Mouse (Mus musculus): Measurements from ENCODE around the gene Nme4. TPM values are rescaled to one million over a fixed set of nuclear protein-coding genes. Genes with fewer than 3 reads are reported as not detected.
"Not testable (repeated sequence)": the region's sequence is repeated elsewhere in the genome, so short reads cannot be mapped to it uniquely, and the experiment has no call there.

Nme4 gene
- total and polyA plus RNA-seq, 3 experiments, result 23.3 to 118 (median 48.5) TPM

- Histone ChIP-seq H3K9me3 (replicated peaks) (no peaks in the 10 kb centered on the region), H3K27me3 (ENCODE audit: insufficient read depth, low read length) (peaks cover 56% of the 10 kb centered on the region), H3K4me3 (ENCODE audit: low read depth, low read length) (no peak overlapping the region), H3K36me3 (replicated peaks) (peaks cover 8% of the 10 kb centered on the region), H3K4me1 (ENCODE audit: insufficient read depth, low read depth, low read length) (peaks cover 43% of the 10 kb centered on the region)
- TF ChIP-seq GATA2 (IDR thresholded peaks at IDR 0.05; ENCODE audit: borderline replicate concordance, low read depth, low read length) (no peak), GATA1 (IDR thresholded peaks at IDR 0.05; ENCODE audit: borderline replicate concordance, low read length) (no peak), POLR2AphosphoS5 (IDR thresholded peaks at IDR 0.05; ENCODE audit: insufficient replicate concordance, low read depth, low read length) (no peak), TAL1 (conservative IDR thresholded peaks at IDR 0.05; ENCODE audit: low read depth, low read length) (no peak), CTCF (IDR thresholded peaks at IDR 0.05; ENCODE audit: low read depth, low read length) (no peak)
- DNase-seq (ENCODE audit: low spot score) (no peak), ATAC-seq (ENCODE audit: extremely low read depth, insufficient number of reproducible peaks, low FRiP score, poor library complexity, severe bottlenecking) (no peak)
These were observed 19.9 kb upstream of the Nme4 start for GRCm38 (mm10) chr17:26115205-26115898.

- H3K4me3 ChIP-seq (ENCODE audit: low read depth, low read length); H3K36me3 ChIP-seq (replicated peaks); ATAC-seq (ENCODE audit: extremely low read depth, insufficient number of reproducible peaks, low FRiP score, poor library complexity, severe bottlenecking); DNase-seq (ENCODE audit: low spot score); H3K9me3 ChIP-seq (replicated peaks): not testable (repeated sequence)
- H3K4me1 ChIP-seq (ENCODE audit: insufficient read depth, low read depth, low read length), result peaks cover 35% of the 10 kb centered on the region
- H3K27me3 ChIP-seq (ENCODE audit: insufficient read depth, low read length), result peaks cover 61% of the 10 kb centered on the region
These were observed 19.1 kb upstream of the Nme4 start for GRCm38 (mm10) chr17:26114461-26114860.

GRCm38 (mm10) chr17:26114061-26114460 lies 18.7 kb upstream of the Nme4 start:
- Histone ChIP-seq H3K4me3 (ENCODE audit: low read depth, low read length) (peak overlapping the region; percentile 84), H3K9me3 (replicated peaks) (no peaks in the 10 kb centered on the region), H3K27me3 (ENCODE audit: insufficient read depth, low read length) (peaks cover 58% of the 10 kb centered on the region), H3K4me1 (ENCODE audit: insufficient read depth, low read depth, low read length) (peaks cover 32% of the 10 kb centered on the region), H3K36me3 (replicated peaks) (peaks cover 8% of the 10 kb centered on the region)
- no peak for DNase-seq (ENCODE audit: low spot score)
- TF ChIP-seq GATA2 (IDR thresholded peaks at IDR 0.05; ENCODE audit: borderline replicate concordance, low read depth, low read length) (no peak), POLR2AphosphoS5 (IDR thresholded peaks at IDR 0.05; ENCODE audit: insufficient replicate concordance, low read depth, low read length) (no peak), GATA1 (IDR thresholded peaks at IDR 0.05; ENCODE audit: borderline replicate concordance, low read length) (no peak), TAL1 (conservative IDR thresholded peaks at IDR 0.05; ENCODE audit: low read depth, low read length) (no peak), CTCF (IDR thresholded peaks at IDR 0.05; ENCODE audit: low read depth, low read length) (no peak)
- ATAC-seq (ENCODE audit: extremely low read depth, insufficient number of reproducible peaks, low FRiP score, poor library complexity, severe bottlenecking), result no peak

- TF ChIP-seq GATA1 (IDR thresholded peaks at IDR 0.05; ENCODE audit: borderline replicate concordance, low read length) (no peak), TAL1 (conservative IDR thresholded peaks at IDR 0.05; ENCODE audit: low read depth, low read length) (no peak), GATA2 (IDR thresholded peaks at IDR 0.05; ENCODE audit: borderline replicate concordance, low read depth, low read length) (no peak), POLR2AphosphoS5 (IDR thresholded peaks at IDR 0.05; ENCODE audit: insufficient replicate concordance, low read depth, low read length) (no peak), CTCF (IDR thresholded peaks at IDR 0.05; ENCODE audit: low read depth, low read length) (no peak)
- DNase-seq (ENCODE audit: low spot score) (peak; percentile 78), ATAC-seq (ENCODE audit: extremely low read depth, insufficient number of reproducible peaks, low FRiP score, poor library complexity, severe bottlenecking) (no peak)
- Histone ChIP-seq H3K4me1 (ENCODE audit: insufficient read depth, low read depth, low read length) (peaks cover 32% of the 10 kb centered on the region), H3K36me3 (replicated peaks) (peaks cover 8% of the 10 kb centered on the region), H3K4me3 (ENCODE audit: low read depth, low read length) (peak within 1 kb of the TSS; percentile 84), H3K27me3 (ENCODE audit: insufficient read depth, low read length) (peaks cover 53% of the 10 kb centered on the region), H3K9me3 (replicated peaks) (no peaks in the 10 kb centered on the region)
These were observed 18.0 kb upstream of the Nme4 start, which contains the start of gene Tmem8 for GRCm38 (mm10) chr17:26113181-26113948. TSS of gene Tmem8 (plus strand) at chr17:26113299.

GRCm38 (mm10) chr17:26112751-26113150 lies 17.3 kb upstream of the Nme4 start:
- peaks cover 53% of the 10 kb centered on the region for H3K27me3 ChIP-seq (ENCODE audit: insufficient read depth, low read length)
- H3K4me1 ChIP-seq (ENCODE audit: insufficient read depth, low read depth, low read length), result peaks cover 32% of the 10 kb centered on the region
- H3K36me3 ChIP-seq (replicated peaks), result peaks cover 7% of the 10 kb centered on the region
- ATAC-seq (ENCODE audit: extremely low read depth, insufficient number of reproducible peaks, low FRiP score, poor library complexity, severe bottlenecking), result no peak
- TF ChIP-seq TAL1 (conservative IDR thresholded peaks at IDR 0.05; ENCODE audit: low read depth, low read length) (no peak), CTCF (IDR thresholded peaks at IDR 0.05; ENCODE audit: low read depth, low read length) (no peak), POLR2AphosphoS5 (IDR thresholded peaks at IDR 0.05; ENCODE audit: insufficient replicate concordance, low read depth, low read length) (no peak), GATA2 (IDR thresholded peaks at IDR 0.05; ENCODE audit: borderline replicate concordance, low read depth, low read length) (no peak)
- peak overlapping the region; percentile 84 for H3K4me3 ChIP-seq (ENCODE audit: low read depth, low read length)
- no peaks in the 10 kb centered on the region for H3K9me3 ChIP-seq (replicated peaks)
- DNase-seq (ENCODE audit: low spot score), result no peak

- no peaks in the 10 kb centered on the region for H3K36me3 ChIP-seq (replicated peaks)
- no peak for ATAC-seq (ENCODE audit: extremely low read depth, insufficient number of reproducible peaks, low FRiP score, poor library complexity, severe bottlenecking)
- H3K4me3 ChIP-seq (ENCODE audit: low read depth, low read length), result no peak overlapping the region
- peaks cover 48% of the 10 kb centered on the region for H3K27me3 ChIP-seq (ENCODE audit: insufficient read depth, low read length)
- peaks cover 31% of the 10 kb centered on the region for H3K4me1 ChIP-seq (ENCODE audit: insufficient read depth, low read depth, low read length)
- no peak for DNase-seq (ENCODE audit: low spot score)
- no peak for TF ChIP-seq TAL1 (conservative IDR thresholded peaks at IDR 0.05; ENCODE audit: low read depth, low read length)
- TF ChIP-seq GATA1 (IDR thresholded peaks at IDR 0.05; ENCODE audit: borderline replicate concordance, low read length), result no peak
- no peak for TF ChIP-seq CTCF (IDR thresholded peaks at IDR 0.05; ENCODE audit: low read depth, low read length)
- TF ChIP-seq POLR2AphosphoS5 (IDR thresholded peaks at IDR 0.05; ENCODE audit: insufficient replicate concordance, low read depth, low read length), result no peak
- no peak for TF ChIP-seq GATA2 (IDR thresholded peaks at IDR 0.05; ENCODE audit: borderline replicate concordance, low read depth, low read length)
- H3K9me3 ChIP-seq (replicated peaks), result no peaks in the 10 kb centered on the region
These were observed 16.3 kb upstream of the Nme4 start for GRCm38 (mm10) chr17:26111722-26112121.
